Mouse (Mus musculus): ENCODE results near the gene AC124108.1.

DNA sequence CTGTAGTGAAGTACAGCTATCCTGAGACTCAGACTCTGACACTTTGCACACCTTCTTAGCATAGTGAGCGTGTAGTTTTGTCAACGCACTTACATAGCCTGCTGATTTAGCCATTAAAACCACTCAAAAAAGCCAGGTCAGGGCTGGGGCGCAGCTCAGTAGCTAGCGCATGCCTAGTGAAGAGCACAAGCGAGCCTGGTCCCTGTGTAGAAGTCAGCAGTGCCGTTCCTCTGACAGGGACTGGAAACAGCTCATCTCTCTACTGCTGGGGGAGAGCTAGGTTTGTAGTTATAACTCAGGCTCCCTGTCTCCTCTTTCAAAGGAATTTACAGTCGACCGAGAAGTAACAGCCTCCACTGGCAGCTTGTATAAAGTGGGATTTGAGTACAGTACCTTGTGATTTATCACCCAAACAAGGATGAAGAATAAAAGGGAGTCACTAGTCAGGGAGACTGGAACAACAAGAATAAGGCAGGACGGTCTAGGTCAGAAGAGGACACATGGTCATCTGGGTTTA is 43.6 kb downstream of the AC124108.1 start:
- no peak for TF ChIP-seq CTCF (IDR thresholded peaks at IDR 0.05; ENCODE audit: low read depth)
- no peak for TF ChIP-seq EP300 (optimal IDR thresholded peaks at IDR 0.05)

Data from stomach, postnatal 0 days (tissue).